Mouse (Mus musculus): ENCODE measurements at regions not wholly inside any gene's neighbourhood (a gene's known extent, or its start where the extent isn't known, plus 50 kb on each side); places are given as distances from the start of the nearest gene placed in this dataset.

DNA sequence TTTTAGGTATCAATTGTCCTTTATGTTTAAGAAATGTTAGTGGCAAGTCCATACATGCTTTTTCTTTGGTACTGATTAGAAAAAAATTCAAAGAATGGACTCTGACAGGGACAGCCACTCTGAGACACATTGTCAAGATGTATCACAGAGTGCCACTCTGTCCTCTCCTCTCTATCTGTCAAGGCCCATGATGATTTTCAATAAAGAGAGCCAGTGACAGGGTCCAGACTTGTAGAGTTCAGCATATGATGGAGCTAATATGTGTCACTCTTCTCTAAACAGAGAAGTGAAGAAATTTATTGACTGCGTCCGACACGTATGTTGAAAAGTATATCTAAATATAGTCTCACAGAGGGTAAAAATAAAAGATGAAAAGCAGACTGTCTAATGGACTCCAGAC, 672.2 kb upstream of the 4930452B06Rik start:
- 35% methylated on average over 3 of the region's 3 CpGs for WGBS
- TF ChIP-seq CTCF (IDR thresholded peaks at IDR 0.05; ENCODE audit: low read depth) (no peak), EP300 (IDR thresholded peaks at IDR 0.05; ENCODE audit: low read depth) (no peak)
- no peaks in the 10 kb centered on the region for H3K36me3 ChIP-seq (replicated peaks; ENCODE audit: control insufficient read depth, insufficient read depth, low read length)
- peaks cover 5% of the 10 kb centered on the region; the same call in 1 of the 2 replicates for H3K4me1 ChIP-seq (ENCODE audit: control insufficient read depth, insufficient read depth)
- no peak overlapping the region for H3K9ac ChIP-seq (replicated peaks; ENCODE audit: low read depth, low read length)
- no peak overlapping the region for H3K27ac ChIP-seq (ENCODE audit: low read depth)
- no peak for ATAC-seq (ENCODE audit: insufficient read depth, low read depth)
- H3K4me2 ChIP-seq (ENCODE audit: low read depth, low read length) = no peak overlapping the region
- no peak for DNase-seq (ENCODE audit: low spot score)
- no peaks in the 10 kb centered on the region for H3K27me3 ChIP-seq (ENCODE audit: control insufficient read depth, insufficient read depth, low read length)
- no peak overlapping the region for H3K4me3 ChIP-seq (ENCODE audit: low read depth, low read length)
- no peaks in the 10 kb centered on the region for H3K9me3 ChIP-seq (replicated peaks; ENCODE audit: control insufficient read depth, low read length)

GRCm38 (mm10) chr14:9337107-9337506, 671.1 kb upstream of the 4930452B06Rik start:
- no peak for DNase-seq (ENCODE audit: low spot score)
- no peak for ATAC-seq (ENCODE audit: insufficient read depth, low read depth)
- no peaks in the 10 kb centered on the region for H3K36me3 ChIP-seq (replicated peaks; ENCODE audit: control insufficient read depth, insufficient read depth, low read length)
- TF ChIP-seq CTCF (IDR thresholded peaks at IDR 0.05; ENCODE audit: low read depth) (no peak), EP300 (IDR thresholded peaks at IDR 0.05; ENCODE audit: low read depth) (no peak)
- H3K27ac ChIP-seq (ENCODE audit: low read depth) = no peak overlapping the region
- no peaks in the 10 kb centered on the region for H3K27me3 ChIP-seq (ENCODE audit: control insufficient read depth, insufficient read depth, low read length)
- no peak overlapping the region for H3K9ac ChIP-seq (replicated peaks; ENCODE audit: low read depth, low read length)
- no peaks in the 10 kb centered on the region for H3K9me3 ChIP-seq (replicated peaks; ENCODE audit: control insufficient read depth, low read length)
- peaks cover 5% of the 10 kb centered on the region; the same call in 1 of the 2 replicates for H3K4me1 ChIP-seq (ENCODE audit: control insufficient read depth, insufficient read depth)
- H3K4me3 ChIP-seq (ENCODE audit: low read depth, low read length) = no peak overlapping the region
- no peak overlapping the region for H3K4me2 ChIP-seq (ENCODE audit: low read depth, low read length)
- WGBS = 68% methylated on average over 3 of the region's 3 CpGs

GRCm38 (mm10) chr14:9331593-9331992, 665.6 kb upstream of the 4930452B06Rik start:
- no peak overlapping the region for H3K27ac ChIP-seq (ENCODE audit: low read depth)
- H3K9ac ChIP-seq (replicated peaks; ENCODE audit: low read depth, low read length) = no peak overlapping the region
- no peak for TF ChIP-seq EP300 (IDR thresholded peaks at IDR 0.05; ENCODE audit: low read depth)
- no peak for TF ChIP-seq CTCF (IDR thresholded peaks at IDR 0.05; ENCODE audit: low read depth)
- no peak for ATAC-seq (ENCODE audit: insufficient read depth, low read depth)
- H3K36me3 ChIP-seq (replicated peaks; ENCODE audit: control insufficient read depth, insufficient read depth, low read length) = no peaks in the 10 kb centered on the region
- H3K4me3 ChIP-seq (ENCODE audit: low read depth, low read length) = no peak overlapping the region
- no peaks in the 10 kb centered on the region for H3K4me1 ChIP-seq (ENCODE audit: control insufficient read depth, insufficient read depth)
- WGBS = 69% methylated on average over 3 of the region's 3 CpGs
- H3K27me3 ChIP-seq (ENCODE audit: control insufficient read depth, insufficient read depth, low read length) = no peaks in the 10 kb centered on the region
- H3K9me3 ChIP-seq (replicated peaks; ENCODE audit: control insufficient read depth, low read length) = no peaks in the 10 kb centered on the region
- no peak for DNase-seq (ENCODE audit: low spot score)
- H3K4me2 ChIP-seq (ENCODE audit: low read depth, low read length) = no peak overlapping the region

GRCm38 (mm10) chr14:9330767-9331166, 664.7 kb upstream of the 4930452B06Rik start:
- no peaks in the 10 kb centered on the region for H3K4me1 ChIP-seq (ENCODE audit: control insufficient read depth, insufficient read depth)
- H3K27ac ChIP-seq (ENCODE audit: low read depth) = no peak overlapping the region
- ATAC-seq (ENCODE audit: insufficient read depth, low read depth) = no peak
- H3K9ac ChIP-seq (replicated peaks; ENCODE audit: low read depth, low read length) = no peak overlapping the region
- DNase-seq (ENCODE audit: low spot score) = no peak
- H3K4me2 ChIP-seq (ENCODE audit: low read depth, low read length) = no peak overlapping the region
- no peak overlapping the region for H3K4me3 ChIP-seq (ENCODE audit: low read depth, low read length)
- H3K9me3 ChIP-seq (replicated peaks; ENCODE audit: control insufficient read depth, low read length) = no peaks in the 10 kb centered on the region
- TF ChIP-seq CTCF (IDR thresholded peaks at IDR 0.05; ENCODE audit: low read depth) = no peak
- no peak for TF ChIP-seq EP300 (IDR thresholded peaks at IDR 0.05; ENCODE audit: low read depth)
- H3K27me3 ChIP-seq (ENCODE audit: control insufficient read depth, insufficient read depth, low read length) = no peaks in the 10 kb centered on the region
- no peaks in the 10 kb centered on the region for H3K36me3 ChIP-seq (replicated peaks; ENCODE audit: control insufficient read depth, insufficient read depth, low read length)

GRCm38 (mm10) chr14:9329839-9330485, 663.9 kb upstream of the 4930452B06Rik start:
- no peaks in the 10 kb centered on the region for H3K36me3 ChIP-seq (replicated peaks; ENCODE audit: control insufficient read depth, insufficient read depth, low read length)
- 81% methylated on average over 12 of the region's 12 CpGs for WGBS
- no peaks in the 10 kb centered on the region for H3K9me3 ChIP-seq (replicated peaks; ENCODE audit: control insufficient read depth, low read length)
- H3K4me3 ChIP-seq (ENCODE audit: low read depth, low read length) = no peak overlapping the region
- ATAC-seq (ENCODE audit: insufficient read depth, low read depth) (no peak), DNase-seq (ENCODE audit: low spot score) (no peak)
- no peak overlapping the region for H3K9ac ChIP-seq (replicated peaks; ENCODE audit: low read depth, low read length)
- H3K27me3 ChIP-seq (ENCODE audit: control insufficient read depth, insufficient read depth, low read length) = no peaks in the 10 kb centered on the region
- no peak for TF ChIP-seq CTCF (IDR thresholded peaks at IDR 0.05; ENCODE audit: low read depth)
- no peak for TF ChIP-seq EP300 (IDR thresholded peaks at IDR 0.05; ENCODE audit: low read depth)
- no peak overlapping the region for H3K4me2 ChIP-seq (ENCODE audit: low read depth, low read length)
- no peak overlapping the region for H3K27ac ChIP-seq (ENCODE audit: low read depth)
- H3K4me1 ChIP-seq (ENCODE audit: control insufficient read depth, insufficient read depth) = no peaks in the 10 kb centered on the region

DNA sequence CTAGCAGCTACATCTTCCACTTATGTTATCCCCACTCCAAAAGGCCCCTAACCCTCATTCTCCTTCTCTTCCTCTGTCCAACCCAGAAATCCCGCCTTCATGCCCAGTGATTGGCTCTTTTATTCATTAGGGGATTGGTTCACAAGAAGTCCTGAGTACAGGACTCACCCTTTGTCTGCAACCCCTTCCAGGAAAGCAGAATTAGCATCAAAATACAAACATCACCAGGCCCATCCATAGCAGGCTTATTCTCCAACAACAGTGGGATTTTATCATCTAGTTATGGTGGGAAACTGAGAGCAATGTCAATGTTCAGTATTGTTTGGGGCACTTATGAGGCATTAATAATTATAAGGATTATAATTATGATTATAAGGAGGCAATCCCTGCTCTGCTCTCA, 661.3 kb upstream of the 4930452B06Rik start:
- no peaks in the 10 kb centered on the region for H3K4me1 ChIP-seq (ENCODE audit: control insufficient read depth, insufficient read depth)
- no peaks in the 10 kb centered on the region for H3K27me3 ChIP-seq (ENCODE audit: control insufficient read depth, insufficient read depth, low read length)
- H3K36me3 ChIP-seq (replicated peaks; ENCODE audit: control insufficient read depth, insufficient read depth, low read length) = no peaks in the 10 kb centered on the region
- no peak overlapping the region for H3K4me3 ChIP-seq (ENCODE audit: low read depth, low read length)
- no peak overlapping the region for H3K4me2 ChIP-seq (ENCODE audit: low read depth, low read length)
- WGBS = 81% methylated on average over 1 of the region's 1 CpGs
- no peak for ATAC-seq (ENCODE audit: insufficient read depth, low read depth)
- no peak overlapping the region for H3K27ac ChIP-seq (ENCODE audit: low read depth)
- H3K9me3 ChIP-seq (replicated peaks; ENCODE audit: control insufficient read depth, low read length) = no peaks in the 10 kb centered on the region
- no peak for DNase-seq (ENCODE audit: low spot score)
- TF ChIP-seq EP300 (IDR thresholded peaks at IDR 0.05; ENCODE audit: low read depth) = no peak
- no peak for TF ChIP-seq CTCF (IDR thresholded peaks at IDR 0.05; ENCODE audit: low read depth)
- no peak overlapping the region for H3K9ac ChIP-seq (replicated peaks; ENCODE audit: low read depth, low read length)
